Mouse (Mus musculus): ENCODE data around the gene Opcml. TPM values are rescaled to one million over a fixed set of nuclear protein-coding genes. Genes with fewer than 3 reads are reported as not detected.

The Opcml gene
- polyA plus RNA-seq, 1 experiment from 2014 or later: 6.0 TPM

- Histone ChIP-seq H3K4me3 (ENCODE audit: low read depth, low read length) (no peak overlapping the region), H3K4me1 (ENCODE audit: control insufficient read depth, insufficient read depth, low read length) (no peaks in the 10 kb centered on the region), H3K9me3 (ENCODE audit: control insufficient read depth, low read length) (no peaks in the 10 kb centered on the region), H3K9ac (ENCODE audit: low read depth, low read length) (no peak overlapping the region), H3K4me2 (ENCODE audit: low read depth, low read length) (no peak overlapping the region), H3K27me3 (replicated peaks; ENCODE audit: control insufficient read depth, insufficient read depth, low read length) (no peaks in the 10 kb centered on the region), H3K36me3 (ENCODE audit: control insufficient read depth, insufficient read depth, low read length) (no peaks in the 10 kb centered on the region), H3K27ac (replicated peaks; ENCODE audit: low read depth, low read length) (no peak overlapping the region)
- DNase-seq (ENCODE audit: low spot score) (no peak), ATAC-seq (ENCODE audit: low read depth) (no peak)
- 40% methylated on average over 3 of the region's 3 CpGs for WGBS
These were observed 22.7 kb downstream of the Opcml start for GRCm38 (mm10) chr9:27813207-27813790.

GRCm38 (mm10) chr9:27814161-27814560, 23.6 kb downstream of the Opcml start:
- Histone ChIP-seq H3K4me2 (ENCODE audit: low read depth, low read length) (no peak overlapping the region), H3K4me3 (ENCODE audit: low read depth, low read length) (no peak overlapping the region), H3K27me3 (replicated peaks; ENCODE audit: control insufficient read depth, insufficient read depth, low read length) (no peaks in the 10 kb centered on the region), H3K27ac (replicated peaks; ENCODE audit: low read depth, low read length) (no peak overlapping the region), H3K9me3 (ENCODE audit: control insufficient read depth, low read length) (no peaks in the 10 kb centered on the region), H3K4me1 (ENCODE audit: control insufficient read depth, insufficient read depth, low read length) (no peaks in the 10 kb centered on the region), H3K9ac (ENCODE audit: low read depth, low read length) (no peak overlapping the region), H3K36me3 (ENCODE audit: control insufficient read depth, insufficient read depth, low read length) (no peaks in the 10 kb centered on the region)
- WGBS: 31% methylated on average over 2 of the region's 2 CpGs
- ATAC-seq (ENCODE audit: low read depth) (no peak), DNase-seq (ENCODE audit: low spot score) (no peak)

- Histone ChIP-seq H3K36me3 (ENCODE audit: control insufficient read depth, insufficient read depth, low read length) (no peaks in the 10 kb centered on the region), H3K9ac (ENCODE audit: low read depth, low read length) (no peak overlapping the region), H3K4me2 (ENCODE audit: low read depth, low read length) (no peak overlapping the region), H3K27me3 (replicated peaks; ENCODE audit: control insufficient read depth, insufficient read depth, low read length) (no peaks in the 10 kb centered on the region), H3K4me3 (ENCODE audit: low read depth, low read length) (no peak overlapping the region), H3K4me1 (ENCODE audit: control insufficient read depth, insufficient read depth, low read length) (no peaks in the 10 kb centered on the region), H3K9me3 (ENCODE audit: control insufficient read depth, low read length) (0 out of 2 replicates have a peak, but pooled peaks cover 6% of the 10 kb centered on the region), H3K27ac (replicated peaks; ENCODE audit: low read depth, low read length) (no peak overlapping the region)
- DNase-seq (ENCODE audit: low spot score): peak; percentile 45
- ATAC-seq (ENCODE audit: low read depth): no peak
- WGBS: 54% methylated on average over 1 of the region's 1 CpGs
These were observed 30.6 kb downstream of the Opcml start for GRCm38 (mm10) chr9:27821197-27821596.

GRCm38 (mm10) chr9:27822681-27823080, 32.1 kb downstream of the Opcml start:
- no peak overlapping the region for H3K9ac ChIP-seq (ENCODE audit: low read depth, low read length)
- H3K4me1 ChIP-seq (ENCODE audit: control insufficient read depth, insufficient read depth, low read length): no peaks in the 10 kb centered on the region
- no peak overlapping the region for H3K4me2 ChIP-seq (ENCODE audit: low read depth, low read length)
- WGBS: 89% methylated on average over 6 of the region's 6 CpGs
- no peaks in the 10 kb centered on the region for H3K27me3 ChIP-seq (replicated peaks; ENCODE audit: control insufficient read depth, insufficient read depth, low read length)
- H3K9me3 ChIP-seq (ENCODE audit: control insufficient read depth, low read length): 0 out of 2 replicates have a peak, but pooled peaks cover 6% of the 10 kb centered on the region
- no peak for ATAC-seq (ENCODE audit: low read depth)
- no peak overlapping the region for H3K27ac ChIP-seq (replicated peaks; ENCODE audit: low read depth, low read length)
- no peak for DNase-seq (ENCODE audit: low spot score)
- no peak overlapping the region for H3K4me3 ChIP-seq (ENCODE audit: low read depth, low read length)
- no peaks in the 10 kb centered on the region for H3K36me3 ChIP-seq (ENCODE audit: control insufficient read depth, insufficient read depth, low read length)

- H3K9ac ChIP-seq (ENCODE audit: low read depth, low read length): no peak overlapping the region
- ATAC-seq (ENCODE audit: low read depth) (no peak), DNase-seq (ENCODE audit: low spot score) (no peak)
- no peak overlapping the region for H3K27ac ChIP-seq (replicated peaks; ENCODE audit: low read depth, low read length)
- H3K36me3 ChIP-seq (ENCODE audit: control insufficient read depth, insufficient read depth, low read length): no peaks in the 10 kb centered on the region
- 75% methylated on average over 7 of the region's 7 CpGs for WGBS
- no peaks in the 10 kb centered on the region for H3K27me3 ChIP-seq (replicated peaks; ENCODE audit: control insufficient read depth, insufficient read depth, low read length)
- no peak overlapping the region for H3K4me3 ChIP-seq (ENCODE audit: low read depth, low read length)
- H3K4me2 ChIP-seq (ENCODE audit: low read depth, low read length): no peak overlapping the region
- H3K9me3 ChIP-seq (ENCODE audit: control insufficient read depth, low read length): 0 out of 2 replicates have a peak, but pooled peaks cover 6% of the 10 kb centered on the region
- H3K4me1 ChIP-seq (ENCODE audit: control insufficient read depth, insufficient read depth, low read length): no peaks in the 10 kb centered on the region
These were observed 33.8 kb downstream of the Opcml start for GRCm38 (mm10) chr9:27824424-27824823.

GRCm38 (mm10) chr9:27830519-27830918, 39.9 kb downstream of the Opcml start:
- no peak overlapping the region for H3K4me3 ChIP-seq (ENCODE audit: low read depth, low read length)
- no peak overlapping the region for H3K4me2 ChIP-seq (ENCODE audit: low read depth, low read length)
- 63% methylated on average over 5 of the region's 5 CpGs for WGBS
- no peaks in the 10 kb centered on the region for H3K27me3 ChIP-seq (replicated peaks; ENCODE audit: control insufficient read depth, insufficient read depth, low read length)
- no peaks in the 10 kb centered on the region for H3K9me3 ChIP-seq (ENCODE audit: control insufficient read depth, low read length)
- H3K36me3 ChIP-seq (ENCODE audit: control insufficient read depth, insufficient read depth, low read length): no peaks in the 10 kb centered on the region
- no peak overlapping the region for H3K9ac ChIP-seq (ENCODE audit: low read depth, low read length)
- no peak overlapping the region for H3K27ac ChIP-seq (replicated peaks; ENCODE audit: low read depth, low read length)
- H3K4me1 ChIP-seq (ENCODE audit: control insufficient read depth, insufficient read depth, low read length): no peaks in the 10 kb centered on the region
- ATAC-seq (ENCODE audit: low read depth) (no peak), DNase-seq (ENCODE audit: low spot score) (no peak)

- no peak overlapping the region for H3K4me3 ChIP-seq (ENCODE audit: low read depth, low read length)
- H3K27ac ChIP-seq (replicated peaks; ENCODE audit: low read depth, low read length): no peak overlapping the region
- H3K27me3 ChIP-seq (replicated peaks; ENCODE audit: control insufficient read depth, insufficient read depth, low read length): no peaks in the 10 kb centered on the region
- no peak overlapping the region for H3K4me2 ChIP-seq (ENCODE audit: low read depth, low read length)
- no peaks in the 10 kb centered on the region for H3K36me3 ChIP-seq (ENCODE audit: control insufficient read depth, insufficient read depth, low read length)
- no peak overlapping the region for H3K9ac ChIP-seq (ENCODE audit: low read depth, low read length)
- 67% methylated on average over 5 of the region's 5 CpGs for WGBS
- ATAC-seq (ENCODE audit: low read depth): no peak
- no peak for DNase-seq (ENCODE audit: low spot score)
- no peaks in the 10 kb centered on the region for H3K4me1 ChIP-seq (ENCODE audit: control insufficient read depth, insufficient read depth, low read length)
- no peaks in the 10 kb centered on the region for H3K9me3 ChIP-seq (ENCODE audit: control insufficient read depth, low read length)
These were observed 52.2 kb downstream of the Opcml start for GRCm38 (mm10) chr9:27842806-27843205.

- DNase-seq (ENCODE audit: low spot score) (no peak), ATAC-seq (ENCODE audit: low read depth) (no peak)
- Histone ChIP-seq H3K27me3 (replicated peaks; ENCODE audit: control insufficient read depth, insufficient read depth, low read length) (no peaks in the 10 kb centered on the region), H3K4me3 (ENCODE audit: low read depth, low read length) (no peak overlapping the region), H3K9ac (ENCODE audit: low read depth, low read length) (no peak overlapping the region), H3K4me2 (ENCODE audit: low read depth, low read length) (no peak overlapping the region), H3K36me3 (ENCODE audit: control insufficient read depth, insufficient read depth, low read length) (no peaks in the 10 kb centered on the region), H3K27ac (replicated peaks; ENCODE audit: low read depth, low read length) (no peak overlapping the region), H3K4me1 (ENCODE audit: control insufficient read depth, insufficient read depth, low read length) (no peaks in the 10 kb centered on the region), H3K9me3 (ENCODE audit: control insufficient read depth, low read length) (no peaks in the 10 kb centered on the region)
- 73% methylated on average over 3 of the region's 3 CpGs for WGBS
These were observed 81.0 kb downstream of the Opcml start for GRCm38 (mm10) chr9:27871624-27872023.

- H3K4me2 ChIP-seq (ENCODE audit: low read depth, low read length): no peak overlapping the region
- H3K27me3 ChIP-seq (replicated peaks; ENCODE audit: control insufficient read depth, insufficient read depth, low read length): no peaks in the 10 kb centered on the region
- no peak for DNase-seq (ENCODE audit: low spot score)
- no peak for ATAC-seq (ENCODE audit: low read depth)
- 79% methylated on average over 5 of the region's 5 CpGs for WGBS
- no peaks in the 10 kb centered on the region for H3K4me1 ChIP-seq (ENCODE audit: control insufficient read depth, insufficient read depth, low read length)
- no peaks in the 10 kb centered on the region for H3K36me3 ChIP-seq (ENCODE audit: control insufficient read depth, insufficient read depth, low read length)
- no peak overlapping the region for H3K9ac ChIP-seq (ENCODE audit: low read depth, low read length)
- H3K9me3 ChIP-seq (ENCODE audit: control insufficient read depth, low read length): no peaks in the 10 kb centered on the region
- no peak overlapping the region for H3K4me3 ChIP-seq (ENCODE audit: low read depth, low read length)
- H3K27ac ChIP-seq (replicated peaks; ENCODE audit: low read depth, low read length): no peak overlapping the region
These were observed 99.1 kb downstream of the Opcml start for GRCm38 (mm10) chr9:27889636-27890035.

Data from embryonic facial prominence, embryonic 14.5 days (tissue).